8 mouse cellular contexts compared by ENCODE assay signal in genomic region chr13:56221995-56222848, GRCm38 (mm10). TPM values are rescaled to one million over a fixed set of nuclear protein-coding genes. Genes with fewer than 3 reads are reported as not detected.
A peak's percentile ranks its signal among the peaks of the same experiment; 100 is the strongest.
DNase-seq lines count a peak whose midpoint lies in the region; ATAC-seq and TF ChIP-seq lines count a peak whose summit lies in the region.

No protein-coding gene starts in this region.

- DNase-seq in ovary, postnatal 14 days (ENCODE audit: low spot score) = peak; percentile 16
- no peak for DNase-seq in ovary, postnatal 10 days (ENCODE audit: low spot score)
- DNase-seq in forebrain, postnatal 0 days = peak; percentile 55
- peak; percentile 55 for DNase-seq in kidney, postnatal 0 days (ENCODE audit: low spot score)
- DNase-seq in urinary bladder, postnatal 14 days (ENCODE audit: low spot score) = no peak
- DNase-seq in urinary bladder, postnatal 36 days (ENCODE audit: low spot score in 2 of 2) = no peak

- H3K9ac ChIP-seq in forebrain, postnatal 0 days = peak overlapping the region; percentile 58; the same call in 1 of the 2 replicates
- H3K9ac ChIP-seq in kidney, postnatal 0 days (ENCODE audit: low read depth, low read length) = no peak overlapping the region
- peak overlapping the region; percentile 54 for H3K9ac ChIP-seq in midbrain, embryonic 13.5 days (replicated peaks)

- WGBS in forebrain, postnatal 0 days = 7% methylated on average over 50 of the region's 50 CpGs
- 5% methylated on average over 50 of the region's 50 CpGs for WGBS in kidney, postnatal 0 days
- WGBS in midbrain, embryonic 13.5 days = 2% methylated on average over 50 of the region's 50 CpGs

- no peaks in the 10 kb centered on the region for H3K36me3 ChIP-seq in forebrain, postnatal 0 days (ENCODE audit: insufficient read depth)
- H3K36me3 ChIP-seq in kidney, postnatal 0 days (ENCODE audit: insufficient read depth, low read length) = no peaks in the 10 kb centered on the region
- no peaks in the 10 kb centered on the region for H3K36me3 ChIP-seq in midbrain, embryonic 13.5 days

- H3K27me3 ChIP-seq in forebrain, postnatal 0 days (ENCODE audit: insufficient read depth, low read length) = peaks cover 14% of the 10 kb centered on the region; the same call in 1 of the 2 replicates
- peaks cover 26% of the 10 kb centered on the region for H3K27me3 ChIP-seq in kidney, postnatal 0 days (ENCODE audit: insufficient read depth, low read length)
- peaks cover 82% of the 10 kb centered on the region for H3K27me3 ChIP-seq in midbrain, embryonic 13.5 days

- no peaks in the 10 kb centered on the region for H3K9me3 ChIP-seq in forebrain, postnatal 0 days (ENCODE audit: low read length)
- no peaks in the 10 kb centered on the region for H3K9me3 ChIP-seq in kidney, postnatal 0 days (replicated peaks; ENCODE audit: low read length)
- no peaks in the 10 kb centered on the region for H3K9me3 ChIP-seq in midbrain, embryonic 13.5 days

- no peak for TF ChIP-seq CTCF in forebrain, postnatal 0 days (IDR thresholded peaks at IDR 0.05; ENCODE audit: low read depth)
- no peak for TF ChIP-seq CTCF in kidney, postnatal 0 days (IDR thresholded peaks at IDR 0.05; ENCODE audit: low read depth)

- H3K27ac ChIP-seq in forebrain, postnatal 0 days (ENCODE audit: low read depth, low read length) = no peak overlapping the region
- no peak overlapping the region for H3K27ac ChIP-seq in kidney, postnatal 0 days
- H3K27ac ChIP-seq in midbrain, embryonic 13.5 days = peak overlapping the region; percentile 85

- H3K4me2 ChIP-seq in forebrain, postnatal 0 days (ENCODE audit: low read depth) = peak overlapping the region; percentile 83
- H3K4me2 ChIP-seq in kidney, postnatal 0 days (ENCODE audit: low read length) = peak overlapping the region; percentile 69
- H3K4me2 ChIP-seq in midbrain, embryonic 13.5 days (replicated peaks) = peak overlapping the region; percentile 71

- peak; percentile 50 for ATAC-seq in forebrain, postnatal 0 days
- no peak for ATAC-seq in kidney, postnatal 0 days (replicated peaks; ENCODE audit: low FRiP score, low read depth)
- peak; percentile 86 for ATAC-seq in midbrain, embryonic 13.5 days
- ATAC-seq in inflammation-experienced regulatory T-cells, adult 6 months = no peak

- H3K4me3 ChIP-seq in forebrain, postnatal 0 days (ENCODE audit: low read depth, low read length) = peak overlapping the region; percentile 42
- H3K4me3 ChIP-seq in kidney, postnatal 0 days (replicated peaks; ENCODE audit: low read depth, low read length) = peak overlapping the region; percentile 34
- peak overlapping the region; percentile 37 for H3K4me3 ChIP-seq in midbrain, embryonic 13.5 days (replicated peaks)

- peaks cover 6% of the 10 kb centered on the region for H3K4me1 ChIP-seq in forebrain, postnatal 0 days (ENCODE audit: insufficient read depth)
- peaks cover 3% of the 10 kb centered on the region; the same call in 1 of the 2 replicates for H3K4me1 ChIP-seq in kidney, postnatal 0 days (replicated peaks; ENCODE audit: insufficient read depth, low read length)
- peaks cover 44% of the 10 kb centered on the region for H3K4me1 ChIP-seq in midbrain, embryonic 13.5 days (replicated peaks)

RNA-seq across cellular contexts. Expression of gene Neurog1, which starts 29.7 kb away (rescaled TPM):
- 0.08 TPM in 1 of 2 replicates, not detected in the other for total RNA-seq in forebrain, postnatal 0 days (2014; rRNA removed)
- not detected in 2 replicates for polyA plus RNA-seq in forebrain, postnatal 0 days (2015; fragmentation: Nextera tagmentation; extraction: Ambion mirVana)
- not detected in 2 replicates for polyA plus RNA-seq in kidney, postnatal 0 days (2015; fragmentation: Nextera tagmentation; extraction: Ambion mirVana)
- polyA plus RNA-seq in midbrain, embryonic 13.5 days (2015; fragmentation: Nextera tagmentation; extraction: Ambion mirVana) = 12.0 and 15.8 TPM in 2 replicates
- not detected for polyA plus RNA-seq in inflammation-experienced regulatory T-cells, adult 6 months (2017; shearing (Covaris generic))

RNA-seq across cellular contexts. Expression of gene Tifab, which starts 43.5 kb away (rescaled TPM):
- 0.05 and 0.92 TPM in 2 replicates for total RNA-seq in forebrain, postnatal 0 days (2014; rRNA removed)
- polyA plus RNA-seq in forebrain, postnatal 0 days (2015; fragmentation: Nextera tagmentation; extraction: Ambion mirVana) = 0.58 and 0.61 TPM in 2 replicates
- polyA plus RNA-seq in kidney, postnatal 0 days (2015; fragmentation: Nextera tagmentation; extraction: Ambion mirVana) = 1.6 and 2.0 TPM in 2 replicates
- 0.61 and 0.90 TPM in 2 replicates for polyA plus RNA-seq in midbrain, embryonic 13.5 days (2015; fragmentation: Nextera tagmentation; extraction: Ambion mirVana)
- polyA plus RNA-seq in inflammation-experienced regulatory T-cells, adult 6 months (2017; shearing (Covaris generic)) = under 1 TPM in 1 of 3 experiments, not detected in 2; 0.91 TPM

Comparison
In these comparisons a context has a peak if more than half of its experiments do, and no peak if none do; other contexts are left out.
1. DNase-seq: peak in ovary, postnatal 14 days (single experiment), forebrain, postnatal 0 days (single experiment) and kidney, postnatal 0 days (single experiment); none in ovary, postnatal 10 days (single experiment), urinary bladder, postnatal 14 days (single experiment) and urinary bladder, postnatal 36 days (0 of 2).
2. ATAC-seq: peak in forebrain, postnatal 0 days (single experiment) and midbrain, embryonic 13.5 days (single experiment); none in kidney, postnatal 0 days (single experiment) and inflammation-experienced regulatory T-cells, adult 6 months (single experiment).
3. RNA of gene Neurog1, which starts 29.7 kb away (polyA plus RNA-seq): 12.0 to 15.8 TPM in midbrain, embryonic 13.5 days; not detected in forebrain, postnatal 0 days, not detected in kidney, postnatal 0 days and not detected in inflammation-experienced regulatory T-cells, adult 6 months; every median in the first group is over 10 times any median in the second.
4. Peak in every context shown above with its lines, with median percentiles within 50 percentile points of each other: H3K4me2 ChIP-seq and H3K4me3 ChIP-seq.